Mouse (Mus musculus): Measurements from ENCODE around the gene Rnf212. TPM values are rescaled to one million over a fixed set of nuclear protein-coding genes. Genes with fewer than 3 reads are reported as not detected.

Rnf212 gene
- polyA plus RNA-seq, 1 experiment = not detected

DNA sequence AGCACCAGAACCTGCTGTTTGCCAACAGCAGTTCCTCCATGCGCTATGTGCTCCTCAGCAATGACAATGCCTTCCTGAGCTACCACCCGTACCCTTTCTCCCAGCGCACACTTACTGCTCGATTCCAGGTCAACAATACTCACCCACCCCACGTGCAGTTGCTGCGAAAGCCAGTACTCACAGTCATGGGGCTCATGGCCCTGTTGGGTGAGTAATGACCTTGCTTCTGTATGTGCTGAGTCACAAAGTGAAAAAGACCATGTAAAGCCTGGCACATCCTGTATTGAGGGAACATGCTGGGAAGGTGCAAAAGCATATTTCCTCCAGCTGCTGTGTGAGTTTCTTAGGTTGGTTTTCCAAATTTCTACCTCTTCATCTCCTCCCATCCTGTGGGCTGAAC is 93.9 kb downstream of the Rnf212 start:
- Histone ChIP-seq H3K4me1 (ENCODE audit: control insufficient read depth, insufficient read depth, low read length) (peaks cover 5% of the 10 kb centered on the region), H3K4me3 (replicated peaks; ENCODE audit: extremely low read depth, low read depth, low read length) (no peak overlapping the region)
- DNase-seq = no peak
- 91% methylated on average over 6 of the region's 6 CpGs for WGBS
- no peak for TF ChIP-seq POLR2A (IDR thresholded peaks at IDR 0.05; ENCODE audit: borderline replicate concordance, extremely low read depth, low read depth, low read length)
- no peak for TF ChIP-seq CTCF (IDR thresholded peaks at IDR 0.05; ENCODE audit: insufficient read depth, low read length)

DNA sequence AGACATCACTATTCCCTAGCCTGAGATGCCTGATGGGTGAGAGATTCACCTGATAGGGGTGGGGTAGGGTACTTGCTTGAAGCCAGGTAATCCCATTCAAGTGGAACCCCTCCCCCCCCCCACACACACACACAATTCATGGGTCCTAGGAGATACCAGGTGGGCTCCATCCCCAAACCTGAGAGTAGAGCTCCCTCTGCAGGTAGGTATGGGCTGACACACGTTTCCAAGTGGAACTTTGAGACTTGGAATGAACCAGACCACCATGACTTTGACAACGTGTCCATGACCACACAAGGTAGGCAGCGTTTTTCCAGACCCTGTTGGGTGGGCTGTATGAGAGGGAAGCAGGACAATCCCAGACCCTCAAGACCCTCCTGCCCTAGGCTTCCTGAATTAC is 94.9 kb downstream of the Rnf212 start:
- Histone ChIP-seq H3K4me3 (replicated peaks; ENCODE audit: extremely low read depth, low read depth, low read length) (no peak overlapping the region), H3K4me1 (ENCODE audit: control insufficient read depth, insufficient read depth, low read length) (peaks cover 5% of the 10 kb centered on the region)
- TF ChIP-seq POLR2A (IDR thresholded peaks at IDR 0.05; ENCODE audit: borderline replicate concordance, extremely low read depth, low read depth, low read length) (no peak), CTCF (IDR thresholded peaks at IDR 0.05; ENCODE audit: insufficient read depth, low read length) (peak; percentile 25)
- DNase-seq = no peak
- 51% methylated on average over 3 of the region's 3 CpGs for WGBS

Other genes starting within 250 kb of the Rnf212 start
- gene Cplx1, start 225.0 kb downstream of the Rnf212 start, polyA plus RNA-seq (2012; rRNA removed) = 0.05 and 0.19 TPM in 2 replicates
- 78.8 and 87.5 TPM in 2 replicates for gene Gak, start 145.2 kb downstream of the Rnf212 start, polyA plus RNA-seq (2012; rRNA removed)
- gene Tmem175, start 145.2 kb downstream of the Rnf212 start, polyA plus RNA-seq (2012; rRNA removed) = 32.0 and 50.5 TPM in 2 replicates
- gene Idua, start 114.7 kb downstream of the Rnf212 start, polyA plus RNA-seq (2012; rRNA removed) = 28.4 and 34.5 TPM in 2 replicates
- gene Dgkq, start 105.3 kb downstream of the Rnf212 start, polyA plus RNA-seq (2012; rRNA removed) = 24.5 and 27.5 TPM in 2 replicates
- gene Slc26a1, start 99.4 kb downstream of the Rnf212 start, polyA plus RNA-seq (2012; rRNA removed) = 0.05 and 0.11 TPM in 2 replicates
- gene Fgfrl1, start 82.6 kb downstream of the Rnf212 start, polyA plus RNA-seq (2012; rRNA removed) = 48.5 and 48.7 TPM in 2 replicates
- not detected in 2 replicates for gene Tmed11, start 20.4 kb upstream of the Rnf212 start, polyA plus RNA-seq (2012; rRNA removed)
- not detected in 2 replicates for gene Vmn2r8, start 33.9 kb upstream of the Rnf212 start, polyA plus RNA-seq (2012; rRNA removed)
- gene Vmn2r9, start 77.6 kb upstream of the Rnf212 start, polyA plus RNA-seq (2012; rRNA removed) = not detected in 2 replicates
- not detected in 2 replicates for gene Vmn2r10, start 231.5 kb upstream of the Rnf212 start, polyA plus RNA-seq (2012; rRNA removed)

Measured in lung, adult 2 months (tissue).